Mouse (Mus musculus) left cerebral cortex, adult 18-20 months (tissue): ENCODE measurements around the gene Crhr2. TPM values are rescaled to one million over a fixed set of nuclear protein-coding genes. Genes with fewer than 3 reads are reported as not detected.

ENCODE experiments used
- DNase-seq, 2 experiments: peaks; one replicate each; pipeline ENCODE4 v3.0.0; 2021 to 2022; ENCODE audit warnings: low spot score in 2 of 2, mixed read lengths in 1 of 2
- long read RNA-seq, 2 experiments: library from polyadenylated mRNA; stranded (forward); transcript quantifications; one replicate each; pipeline ENCODE4 v2.0.0; 2021
- total RNA-seq, 2 experiments: library from RNA; stranded (reverse); gene quantifications; 2 replicates each; pipeline ENCODE4 v1.2.3; 2021

Gene Crhr2
- 1 to 10 TPM; 2.9 to 3.2 TPM for total RNA-seq
- long read RNA-seq, experiment 1, partial matches to known transcripts = 1 of 3 reads
- long read RNA-seq, experiment 1, other reads (novel, unspliced or antisense) = 1 of 3 reads
- long read RNA-seq, experiment 2, partial matches to known transcripts = 0 of 4 reads
- long read RNA-seq, experiment 2, other reads (novel, unspliced or antisense) = 2 of 4 reads

DNA sequence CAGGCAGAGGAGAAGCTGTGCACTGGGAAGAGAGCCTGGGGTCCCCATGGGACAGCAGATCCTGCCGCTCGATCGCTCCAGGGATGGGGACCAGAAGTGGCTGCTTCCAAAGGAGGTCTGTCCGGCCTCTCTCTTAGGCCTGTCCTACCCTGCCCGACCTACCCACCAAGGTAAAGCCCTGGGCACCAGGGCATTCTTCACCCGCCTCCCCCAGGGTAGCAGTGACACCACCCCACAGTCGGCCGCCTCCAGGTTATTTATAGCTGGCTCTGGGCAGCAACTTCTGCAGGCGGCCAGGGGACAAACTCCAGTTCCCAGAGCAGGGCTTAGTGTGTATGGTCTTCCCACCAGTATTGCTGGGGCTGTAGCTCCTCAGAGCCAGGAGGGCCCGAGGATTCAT, at the start of gene Crhr2:
TSS of gene Crhr2 (minus strand) at position 223 of the 400 bp plus-strand sequence.
- no peak for DNase-seq

DNA sequence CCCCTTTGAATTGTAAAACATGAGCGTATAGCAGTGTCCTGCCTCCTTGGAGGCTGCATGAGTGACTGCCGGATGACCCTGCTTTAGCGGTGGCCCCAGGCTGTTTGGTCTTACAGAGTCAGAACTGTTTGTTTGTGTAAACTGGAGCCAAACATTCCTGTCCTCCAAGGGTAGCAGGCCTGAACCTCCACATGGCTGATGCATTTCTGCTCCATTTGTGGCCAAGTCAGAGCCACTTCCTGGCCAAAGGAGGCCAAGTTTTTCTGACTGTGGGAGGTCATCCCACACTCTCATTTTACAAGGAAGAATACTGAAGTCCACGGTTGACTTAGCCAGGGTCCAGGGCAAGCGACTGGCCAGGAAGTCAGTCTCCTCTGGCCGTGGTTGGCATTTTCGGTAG, 46.7 kb upstream of the Crhr2 start:
- no peak for DNase-seq

DNA sequence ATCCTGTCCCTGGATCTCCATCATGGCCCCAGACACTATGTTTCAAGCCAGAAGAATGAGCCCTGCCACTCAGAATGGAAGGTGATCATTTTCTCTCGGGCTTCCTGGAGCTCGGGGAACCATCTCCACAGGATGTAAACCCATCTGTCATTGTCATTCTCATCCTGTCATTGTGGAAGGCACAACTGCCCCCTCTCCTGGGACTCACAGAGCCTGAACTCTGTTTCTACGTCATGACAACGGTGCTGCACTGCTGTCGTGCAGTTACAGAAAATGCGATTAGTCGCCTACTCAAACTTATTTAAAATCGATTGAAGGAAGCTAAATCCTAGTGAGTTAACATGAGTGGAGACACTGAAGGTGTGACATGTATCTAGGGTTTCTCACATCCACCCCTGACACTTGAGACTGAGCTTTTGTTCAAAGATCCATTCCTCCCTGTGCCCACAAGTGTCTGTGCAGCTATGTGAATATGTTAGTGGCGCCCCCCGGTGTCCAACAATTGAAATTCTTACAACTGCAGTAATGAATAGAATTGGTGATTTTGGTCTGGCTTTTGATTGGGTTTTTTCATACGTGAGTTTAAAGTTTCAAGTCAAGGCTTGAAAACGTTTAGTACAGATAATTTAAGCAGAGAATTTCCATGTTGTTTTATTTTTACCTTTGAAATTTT, 44.4 kb upstream of the Crhr2 start:
- peak; percentile 36 to 58 for DNase-seq

DNA sequence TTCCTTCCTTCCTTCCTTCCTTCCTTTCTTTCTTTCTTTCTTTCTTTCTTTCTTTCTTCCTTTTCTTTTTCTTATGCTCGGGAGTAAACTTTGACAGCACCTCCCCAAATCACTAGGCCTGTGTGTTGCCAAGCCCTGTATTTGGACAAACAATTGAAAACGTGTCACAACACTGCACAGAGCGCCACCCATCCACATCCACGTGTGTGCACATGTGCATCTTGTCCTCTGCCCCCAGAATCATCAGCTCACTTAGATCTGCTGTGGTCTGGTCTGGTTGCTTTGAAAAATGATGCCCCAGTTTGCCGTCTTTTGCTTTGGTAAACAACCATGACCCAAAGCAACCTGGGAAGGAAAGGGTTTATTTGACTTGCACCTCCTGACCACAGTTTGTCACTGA, 43.1 kb upstream of the Crhr2 start:
- no peak for DNase-seq

DNA sequence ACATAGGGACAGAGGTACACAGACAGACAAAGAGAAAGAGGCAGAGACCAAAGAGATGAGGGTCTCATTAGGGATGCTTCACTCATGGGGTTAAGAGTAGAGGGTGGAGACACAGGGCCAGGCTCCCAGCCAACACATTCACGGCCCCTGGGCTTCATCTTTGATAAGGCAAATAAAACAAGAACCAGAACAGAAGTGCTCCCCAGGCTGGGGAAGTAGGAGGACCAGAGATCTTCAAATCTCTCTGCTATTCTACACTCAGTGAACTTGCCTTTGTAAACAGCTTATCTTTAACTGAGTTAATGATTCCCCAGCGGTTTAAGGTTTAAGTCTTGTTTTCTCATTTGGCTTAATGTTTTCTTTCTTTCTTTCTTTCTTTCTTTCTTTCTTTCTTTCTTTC, 42.6 kb upstream of the Crhr2 start:
- no peak for DNase-seq

DNA sequence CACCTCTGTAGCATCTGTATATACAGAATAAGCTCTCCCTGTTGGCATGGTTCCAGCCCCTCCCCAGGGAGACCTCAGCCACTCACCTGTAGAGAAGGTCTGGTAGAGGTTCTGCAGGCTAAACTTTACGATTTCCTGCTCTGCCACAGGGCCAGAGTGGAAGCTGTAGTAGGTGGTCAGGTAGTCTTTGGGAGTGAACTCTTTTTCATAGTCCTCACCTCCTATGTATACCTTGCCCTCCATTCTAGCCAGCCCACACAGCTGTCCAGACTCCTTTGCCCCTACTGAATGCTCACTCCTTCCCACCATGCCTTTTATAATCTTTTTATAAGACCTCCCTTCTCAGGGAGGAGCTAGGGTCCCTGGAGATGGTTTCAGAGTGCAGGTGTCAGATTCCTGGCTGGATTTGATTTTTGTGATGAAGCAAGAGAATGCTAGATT, 41.9 kb upstream of the Crhr2 start, which contains the start of gene Inmt:
TSS of gene Inmt (minus strand) at position 303 of the 441 bp plus-strand sequence.
- DNase-seq = no peak

DNA sequence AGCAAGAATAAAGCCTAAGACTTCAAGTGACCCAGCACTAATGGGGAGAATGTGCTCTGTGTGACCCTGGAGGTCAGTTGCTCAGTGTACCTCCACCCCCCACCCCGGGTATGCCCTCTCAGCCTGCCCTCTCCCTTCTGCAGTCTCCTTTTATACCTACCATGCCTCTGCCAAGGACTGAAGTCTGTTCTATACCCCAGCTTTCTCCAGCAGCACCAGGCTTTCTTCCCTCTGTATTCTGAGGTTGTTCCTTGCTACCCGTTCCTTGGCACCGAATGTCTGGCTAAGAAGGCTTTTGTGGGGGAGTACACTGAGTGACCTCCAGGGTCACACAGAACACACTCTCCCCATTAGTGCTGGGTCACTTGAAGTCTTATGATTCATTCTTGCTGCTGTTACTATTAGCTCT, 41.1 kb upstream of the Crhr2 start:
- DNase-seq = no peak

DNA sequence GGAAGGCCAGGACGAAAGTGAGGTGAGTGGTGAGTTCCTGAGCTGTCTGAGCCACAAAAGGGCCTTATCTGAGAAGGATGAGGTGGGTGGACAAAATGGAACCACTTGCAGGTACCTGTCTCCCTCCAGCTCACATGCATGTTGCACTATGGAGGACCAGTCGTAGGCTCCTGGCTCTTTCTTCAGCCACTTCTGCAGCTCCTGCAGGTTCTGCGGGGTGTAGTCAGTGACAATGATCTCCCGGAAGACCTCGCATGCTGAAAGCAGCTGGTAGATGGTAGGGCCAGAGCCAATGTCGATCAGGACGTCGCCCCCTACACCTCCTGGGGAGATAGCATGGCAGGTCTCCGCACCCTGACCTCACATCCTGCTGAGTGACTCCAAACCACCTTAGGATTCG, 40.4 kb upstream of the Crhr2 start:
- DNase-seq = no peak

DNA sequence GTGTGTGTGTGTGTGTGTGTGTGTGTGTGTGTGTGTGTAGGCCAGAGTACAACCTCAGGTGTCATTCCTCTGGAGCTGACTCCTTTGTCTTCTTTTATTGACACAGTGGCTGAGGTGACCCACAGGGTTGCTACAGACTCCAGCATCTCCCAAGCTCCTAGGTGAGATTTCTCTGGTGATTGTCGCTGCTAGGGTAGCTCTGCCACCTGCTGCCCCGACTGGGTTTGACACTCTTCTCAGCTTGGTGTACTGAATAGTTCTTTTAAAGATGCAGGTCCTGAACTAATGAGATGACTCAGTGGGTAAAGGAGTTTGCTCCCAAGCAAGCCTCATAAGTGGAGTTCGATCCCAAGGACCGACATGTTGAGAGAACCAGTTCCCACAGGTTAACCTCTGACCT, 38.8 kb upstream of the Crhr2 start:
- DNase-seq = peak in 1 of 2 experiments; percentile 9

DNA sequence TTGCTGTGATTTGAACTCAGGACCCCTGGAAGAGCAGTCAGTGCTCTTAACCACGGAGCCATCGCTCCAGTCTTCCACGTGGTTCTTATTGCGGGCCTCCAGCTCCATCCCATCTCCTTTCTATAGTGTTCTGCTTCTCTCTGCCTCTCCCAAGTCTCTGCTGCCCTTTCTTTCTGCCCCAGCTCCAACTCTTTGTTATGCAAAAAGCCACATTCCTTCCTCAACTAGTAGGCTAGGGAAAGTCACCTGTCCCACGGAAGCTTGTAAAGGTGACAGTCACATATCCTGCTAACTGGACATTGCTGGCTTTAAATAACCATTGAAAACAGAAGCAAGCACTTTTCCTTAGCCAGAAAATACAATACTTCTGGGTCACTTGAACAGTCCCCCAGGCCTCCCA, 37.0 kb upstream of the Crhr2 start:
- DNase-seq = no peak

DNA sequence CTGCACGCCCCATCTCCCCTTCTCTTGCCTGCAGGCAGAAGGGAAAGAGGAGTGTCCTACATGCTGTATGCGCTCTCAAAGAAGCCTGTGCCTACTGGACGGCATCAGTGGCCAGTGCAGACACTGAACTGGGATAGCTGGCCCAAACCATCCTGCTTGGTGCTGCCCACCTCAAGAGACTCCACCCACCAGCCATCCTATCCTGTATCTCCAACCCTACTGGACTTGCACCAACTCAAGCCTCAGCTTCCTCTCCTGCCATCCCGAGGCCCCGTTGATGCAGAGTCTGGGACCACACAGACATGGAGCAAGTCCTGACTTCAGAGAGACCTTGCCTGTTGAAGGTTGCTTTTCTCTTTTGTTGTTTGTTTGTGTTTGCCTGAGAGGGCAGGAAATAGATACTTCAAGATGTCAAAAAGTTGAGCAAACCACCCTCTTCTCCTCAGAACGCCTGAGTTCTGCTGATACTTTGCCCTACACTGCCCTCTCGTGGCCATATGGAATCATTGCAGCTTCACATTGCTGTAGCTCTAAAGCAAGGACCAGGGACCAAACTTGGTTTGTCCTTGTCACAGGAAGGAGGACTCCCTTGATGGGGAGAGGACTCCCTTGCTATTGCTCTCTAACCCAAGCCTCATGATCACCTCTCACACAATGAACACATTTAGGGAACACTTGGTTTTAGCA, 34.1 kb upstream of the Crhr2 start:
- DNase-seq = peak; percentile 73 to 76

DNA sequence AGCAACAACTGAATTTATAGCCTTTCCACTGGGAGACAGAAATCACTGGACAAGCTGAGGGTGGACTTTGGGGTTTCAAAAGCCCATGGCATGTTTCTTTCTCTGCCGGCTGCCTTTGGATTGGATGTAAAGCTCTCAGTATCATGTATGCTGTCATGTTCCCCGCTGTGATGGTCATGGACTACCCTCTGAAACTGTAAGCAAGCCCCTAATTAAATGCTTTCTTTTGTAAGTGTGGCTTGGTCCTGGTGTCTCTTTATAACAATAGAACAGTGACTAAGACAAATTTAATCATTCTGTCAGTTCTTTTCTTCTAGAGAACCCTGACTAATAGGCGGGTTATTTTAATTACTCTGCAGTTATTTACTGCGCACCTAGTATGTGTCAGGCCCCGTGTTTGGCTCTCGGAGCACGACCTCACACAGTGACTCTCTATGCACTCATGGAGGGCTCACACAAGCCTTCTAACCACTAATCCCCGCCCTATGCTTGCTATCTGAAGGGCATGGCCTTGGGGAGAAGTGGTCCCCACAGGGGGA, 30.3 kb upstream of the Crhr2 start:
- no peak for DNase-seq

DNA sequence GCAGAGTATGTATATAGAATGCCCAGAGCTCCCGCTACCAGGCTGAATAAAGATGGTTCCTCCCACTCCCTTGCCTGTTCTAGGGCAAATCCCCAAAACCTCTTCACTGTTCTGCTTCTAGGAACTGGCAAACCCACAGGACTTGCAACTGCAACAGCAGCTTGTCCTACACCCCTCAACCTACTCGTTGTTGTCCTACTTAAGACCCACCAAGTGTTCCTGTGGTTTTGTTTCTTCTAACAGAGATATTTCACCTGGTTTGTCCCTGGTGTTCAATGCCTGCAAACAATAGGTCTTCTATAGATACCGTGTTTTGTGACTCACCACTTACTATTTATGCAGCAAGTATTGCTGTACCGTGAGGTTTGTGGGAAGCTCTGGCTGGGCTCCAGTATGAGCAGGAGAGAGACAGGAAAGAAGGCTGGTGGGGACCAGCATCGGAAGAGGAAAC, 28.5 kb upstream of the Crhr2 start:
- DNase-seq = peak; percentile 76 to 78

DNA sequence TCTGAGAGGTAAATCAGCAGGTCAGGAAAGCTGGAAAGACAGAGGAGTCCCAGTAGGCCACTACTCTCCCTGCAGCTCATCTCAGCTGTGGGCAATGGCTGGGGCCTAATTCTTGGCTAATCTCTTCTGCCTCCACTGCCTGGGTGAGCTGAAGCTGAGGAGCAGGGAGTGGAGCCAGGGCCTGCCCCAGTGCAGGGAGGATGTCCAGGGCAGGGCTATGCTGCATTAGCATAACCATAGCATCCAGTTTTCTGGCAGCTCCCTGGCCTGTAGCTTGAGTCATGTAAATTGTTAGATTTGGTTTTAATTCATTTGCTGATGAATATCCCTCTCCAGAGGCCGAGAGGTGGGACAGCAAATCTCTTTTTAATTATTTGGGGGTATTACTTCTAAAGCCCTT, 26.4 kb upstream of the Crhr2 start:
- DNase-seq = no peak

DNA sequence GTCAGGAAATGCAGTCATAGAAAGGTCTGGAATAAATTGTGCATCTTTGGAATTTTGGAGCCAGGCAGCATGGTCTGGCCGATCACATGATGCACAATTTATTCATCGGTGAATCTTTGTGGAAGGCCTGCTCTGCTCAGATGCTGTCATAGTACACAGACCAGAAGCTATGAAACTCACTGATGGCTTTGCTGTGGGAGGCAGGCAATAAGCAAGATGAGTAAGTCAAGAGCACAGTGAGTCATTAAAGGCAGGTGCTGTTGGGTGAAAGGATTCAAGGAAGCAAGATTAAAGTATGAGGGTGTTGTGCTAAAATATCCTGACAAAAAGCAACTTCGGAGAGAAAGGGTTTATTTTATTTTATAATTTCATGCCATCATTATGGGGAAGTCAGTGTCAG, 19.4 kb upstream of the Crhr2 start:
- DNase-seq = peak; percentile 4 to 9

DNA sequence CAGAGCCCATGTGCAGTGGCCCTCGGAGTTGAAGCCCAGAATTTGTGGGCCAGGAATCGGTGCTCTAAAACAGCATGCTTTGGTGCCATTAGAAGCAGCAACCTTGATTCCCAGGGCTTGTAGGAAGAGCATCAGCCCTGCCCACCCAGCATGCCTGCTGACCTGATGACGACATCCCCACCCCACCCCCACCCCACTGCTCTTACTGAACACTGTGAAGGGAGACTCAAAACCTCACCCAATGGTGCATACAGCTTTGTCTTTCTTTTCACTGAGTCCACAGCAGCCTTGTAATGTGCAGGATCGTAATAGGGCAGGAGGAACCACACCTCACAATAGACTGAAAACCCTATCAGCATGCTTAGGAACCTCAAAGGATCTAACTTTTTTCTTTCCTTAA, 13.3 kb upstream of the Crhr2 start:
- DNase-seq = no peak

DNA sequence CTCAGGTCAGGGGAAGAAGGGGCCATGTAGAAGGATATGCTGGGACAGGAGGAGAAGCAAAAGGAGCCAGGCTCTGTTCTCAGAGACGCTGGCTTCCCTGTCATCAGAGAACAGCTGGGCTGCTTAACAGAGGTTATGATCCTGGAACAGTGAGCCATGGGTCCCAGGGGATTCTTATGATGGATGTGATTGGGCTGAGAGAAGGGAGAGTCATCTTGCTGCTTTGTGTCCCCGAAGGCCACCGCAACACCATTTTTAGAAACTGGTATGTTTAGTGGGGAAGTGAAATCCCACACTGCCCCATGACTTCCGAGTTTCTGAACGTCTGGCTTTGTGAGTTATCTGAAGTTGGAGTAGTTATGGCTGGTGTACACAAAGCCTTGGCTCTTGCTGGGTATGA, 12.5 kb upstream of the Crhr2 start:
- no peak for DNase-seq

DNA sequence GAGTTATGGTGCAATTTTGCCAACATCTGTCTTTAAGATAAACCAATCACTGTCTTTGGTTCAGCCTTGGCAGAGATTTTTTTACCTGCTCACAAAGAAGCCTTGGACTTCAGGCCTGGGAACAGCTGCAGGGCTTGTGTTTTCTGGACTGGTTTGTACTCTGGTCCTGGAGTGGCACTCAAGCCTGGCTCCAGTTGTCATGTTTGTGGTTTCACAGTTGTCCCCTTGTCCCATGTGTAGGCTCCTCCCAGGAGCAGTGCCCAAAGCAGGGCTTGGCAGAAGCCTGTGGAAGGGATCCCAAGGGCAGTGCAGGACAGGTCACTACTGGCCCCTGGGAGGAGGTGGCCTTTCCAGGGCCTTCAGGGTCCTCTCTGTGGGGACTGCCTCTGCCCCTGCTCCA, 5.5 kb upstream of the Crhr2 start:
- no peak for DNase-seq

DNA sequence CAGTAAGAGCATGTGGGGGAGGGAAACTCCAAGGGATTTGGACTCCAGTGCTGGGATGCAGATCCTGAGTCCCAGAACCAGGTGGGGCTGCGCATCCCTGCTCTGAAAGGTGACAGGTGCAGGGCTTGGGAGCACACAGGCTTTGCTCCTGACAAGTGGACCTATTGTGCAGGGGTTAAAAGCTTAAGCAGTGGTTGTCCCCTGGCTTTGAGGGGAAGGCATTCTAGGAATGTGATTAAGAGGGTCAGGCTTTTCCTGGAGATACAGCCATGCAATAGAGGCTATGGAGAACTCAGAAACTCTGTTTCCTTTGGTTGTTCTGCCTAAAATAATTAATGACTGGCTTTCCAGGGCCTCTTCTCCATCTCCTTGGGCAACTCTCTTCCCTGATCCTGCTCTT, 609 bp upstream of the Crhr2 start:
- DNase-seq = no peak

DNA sequence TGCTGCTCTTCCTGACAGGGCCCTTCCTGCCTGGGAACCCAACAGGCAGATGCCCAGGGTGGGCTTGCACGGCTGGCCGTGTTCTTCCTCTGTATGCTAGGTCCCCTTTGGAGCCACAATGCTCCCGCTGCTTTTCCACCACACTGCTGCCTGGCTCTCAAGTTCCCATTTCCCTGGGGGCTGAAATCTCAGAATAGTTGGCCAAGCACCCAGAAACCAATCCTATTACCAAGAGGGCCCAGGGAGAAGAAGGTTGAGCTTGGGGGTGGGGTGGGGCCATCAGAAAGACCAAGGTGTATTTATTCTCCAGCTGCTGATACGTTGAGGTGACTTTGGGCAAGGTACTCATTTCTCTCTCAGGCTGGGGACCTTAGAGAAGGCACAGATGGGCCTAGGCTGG, 1.5 kb downstream of the Crhr2 start:
- DNase-seq = no peak

DNA sequence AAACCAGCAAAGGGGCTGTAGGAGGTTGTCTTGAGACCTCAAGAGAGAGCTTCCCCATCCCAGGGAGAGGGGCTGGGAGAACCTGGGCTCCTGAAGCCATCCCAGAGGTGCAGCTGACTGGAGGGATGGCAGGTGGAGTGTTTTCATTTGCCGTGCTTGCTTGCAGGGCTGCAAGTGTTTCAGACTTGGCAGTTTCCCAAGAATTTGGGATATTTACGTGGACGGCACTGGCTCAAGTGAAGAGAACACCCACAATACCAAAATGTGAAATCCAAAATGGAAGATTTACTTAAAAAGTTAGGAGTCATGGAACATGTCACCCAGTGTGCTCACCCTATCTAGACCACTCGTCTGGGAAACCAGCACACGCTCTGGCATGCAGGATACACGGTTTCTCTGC, 2.2 kb downstream of the Crhr2 start:
- DNase-seq = no peak

DNA sequence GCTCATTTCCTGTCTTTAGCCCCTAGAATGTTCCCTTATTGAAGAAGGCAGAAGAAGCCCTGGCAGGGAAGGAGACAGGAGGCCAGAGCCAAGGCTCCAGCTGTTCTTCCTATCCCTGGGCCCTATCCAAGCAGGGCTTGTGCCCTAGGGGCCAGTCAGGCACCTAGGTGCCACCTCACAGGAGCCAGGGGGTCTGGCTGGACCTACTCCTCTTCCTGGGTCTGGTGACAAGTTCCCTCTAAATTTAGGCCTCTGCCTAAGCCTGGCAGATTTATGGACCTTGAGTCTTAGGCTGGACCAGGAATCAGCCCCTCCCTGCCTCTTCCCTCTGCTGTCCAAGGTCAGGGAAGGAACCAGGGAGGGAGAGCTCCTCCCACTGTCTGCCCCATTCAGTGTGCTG, 4.4 kb downstream of the Crhr2 start:
- DNase-seq = no peak
